Mouse (Mus musculus): ENCODE data around the gene 1700084M14Rik. TPM values are rescaled to one million over a fixed set of nuclear protein-coding genes. Genes with fewer than 3 reads are reported as not detected.
"Not testable (repeated sequence)": the region's sequence is repeated elsewhere in the genome, so short reads cannot be mapped to it uniquely, and the experiment has no call there.

1700084M14Rik gene
- not detected in 2 replicates for total RNA-seq (2017)

GRCm38 (mm10) chrX:91575811-91576210 lies at the start of gene 1700084M14Rik:
Gene 1700084M14Rik, minus strand, starts transcription at chrX:91575911.
- ATAC-seq (ENCODE audit: extremely low read depth, insufficient number of reproducible peaks, low FRiP score, poor library complexity, severe bottlenecking) = not testable (repeated sequence)

Other genes starting within 250 kb of the 1700084M14Rik start
- not detected in 2 replicates for gene Mageb2, start 244.2 kb downstream of the 1700084M14Rik start, total RNA-seq (2017)
- gene Gm5072, start 183.4 kb downstream of the 1700084M14Rik start, total RNA-seq (2017) = not detected in 2 replicates
- not detected in 2 replicates for gene Gm8914, start 95.8 kb downstream of the 1700084M14Rik start, total RNA-seq (2017)
- gene Gm14781, start 56.3 kb upstream of the 1700084M14Rik start, total RNA-seq (2017) = not detected in 2 replicates
- not detected in 2 replicates for gene Mageb5, start 207.1 kb upstream of the 1700084M14Rik start, total RNA-seq (2017)